Mouse (Mus musculus): ENCODE measurements around the gene Zfp568.
"Not testable (repeated sequence)": the region's sequence is repeated elsewhere in the genome, so short reads cannot be mapped to it uniquely, and the experiment has no call there.

Zfp568 gene

DNA sequence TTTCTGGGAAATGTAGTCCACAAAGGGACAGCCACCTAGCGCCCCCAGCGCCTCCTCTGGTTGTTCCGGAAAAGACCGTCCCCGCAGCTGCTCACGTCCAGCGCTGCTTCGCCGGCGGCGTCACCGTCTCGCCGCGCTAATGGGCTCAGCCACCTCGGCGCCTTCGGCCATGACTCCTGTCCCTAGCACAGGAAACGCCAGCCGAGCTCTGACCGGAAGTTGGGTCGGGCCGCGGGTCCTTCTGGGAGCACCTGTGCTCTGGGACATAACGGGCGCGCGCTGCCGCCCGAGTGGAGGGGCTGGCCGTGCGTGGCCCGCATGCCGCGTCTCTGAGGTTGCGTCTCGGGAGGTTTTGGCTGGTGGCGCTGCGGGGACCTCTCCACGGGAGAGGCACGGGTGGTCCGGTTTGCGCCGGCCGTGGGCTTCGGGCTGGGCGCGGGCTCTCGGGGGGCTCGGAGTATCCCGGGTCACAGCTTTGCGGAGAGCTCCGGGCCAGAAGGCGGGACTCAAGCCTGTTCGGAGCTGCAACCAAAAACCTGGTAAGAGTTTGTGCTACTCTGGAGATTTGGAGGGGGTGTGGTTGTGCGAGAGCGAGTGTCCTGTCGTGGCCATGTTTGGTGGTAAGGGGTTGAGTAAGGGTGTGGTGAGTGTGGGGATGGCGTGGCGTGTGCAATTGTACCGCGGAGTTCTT, at the start of gene Zfp568:
TSS of gene Zfp568 (plus strand) at position 266 of the 691 bp plus-strand sequence.
- DNase-seq (ENCODE audit: extremely low read depth, insufficient read length, low spot score), result peak; percentile 98

DNA sequence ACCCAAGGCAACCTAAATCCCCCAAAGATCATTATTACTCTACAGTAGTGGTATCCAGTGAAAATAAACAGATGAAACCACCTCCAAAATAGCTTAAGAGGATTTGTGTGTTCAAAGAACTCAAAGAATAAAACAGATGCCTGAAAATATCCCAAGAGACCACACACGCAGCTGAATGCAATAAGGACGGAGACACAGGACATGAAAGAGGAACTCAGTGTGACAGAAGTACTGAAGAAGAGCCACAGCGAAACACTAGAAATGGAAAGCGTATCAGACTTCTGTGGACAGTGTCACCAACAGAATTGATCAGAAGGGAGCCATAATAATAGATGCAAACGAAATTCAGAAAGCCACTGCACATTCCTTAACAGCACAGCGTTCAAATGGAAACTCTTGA, 44.9 kb upstream of the Zfp568 start:
- no peak for DNase-seq (ENCODE audit: extremely low read depth, insufficient read length, low spot score)

DNA sequence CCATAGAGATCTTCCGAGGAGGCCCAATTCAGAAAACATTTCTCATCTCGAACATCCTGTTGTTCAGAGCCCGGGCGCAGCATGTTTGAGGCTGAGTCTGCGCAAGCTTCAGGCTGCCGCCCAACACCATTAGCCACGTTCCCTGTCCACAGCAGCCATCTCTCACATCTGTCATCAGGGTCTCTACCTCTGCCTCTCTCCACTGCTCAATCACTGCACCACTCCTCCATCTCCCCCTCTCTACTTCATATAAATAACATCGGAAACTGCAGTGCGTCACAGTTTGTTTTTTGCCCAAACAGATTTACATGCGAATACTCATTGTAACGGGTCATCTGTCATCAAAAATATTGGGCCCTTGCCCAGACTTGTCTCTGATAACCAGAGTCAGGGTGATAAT, 42.7 kb upstream of the Zfp568 start:
- DNase-seq (ENCODE audit: extremely low read depth, insufficient read length, low spot score), result no peak

- DNase-seq (ENCODE audit: extremely low read depth, insufficient read length, low spot score), result no peak
These were observed 41.0 kb upstream of the Zfp568 start for GRCm38 (mm10) chr7:29942740-29943139.

DNA sequence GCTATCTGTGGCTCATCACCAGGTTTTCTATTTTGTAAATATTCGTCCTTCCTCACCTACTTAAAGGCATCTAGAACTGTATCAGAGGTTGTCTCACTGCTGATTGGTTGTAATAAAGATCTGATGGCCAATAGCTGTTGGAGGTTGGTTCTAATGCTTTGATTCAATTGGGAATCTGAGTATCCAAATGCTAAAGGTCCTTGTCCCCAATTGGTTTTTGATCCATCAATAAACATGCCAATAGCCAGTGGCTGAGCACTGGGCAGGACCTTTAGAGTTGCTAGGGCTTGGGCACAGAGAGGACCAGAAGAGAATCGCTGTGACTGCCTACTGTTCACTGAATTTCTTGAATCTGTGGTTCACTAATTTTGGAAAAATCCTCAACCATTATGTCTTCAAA, 40.0 kb upstream of the Zfp568 start:
- DNase-seq (ENCODE audit: extremely low read depth, insufficient read length, low spot score), result no peak

GRCm38 (mm10) chr7:29944201-29944600, 39.6 kb upstream of the Zfp568 start:
- no peak for DNase-seq (ENCODE audit: extremely low read depth, insufficient read length, low spot score)

DNA sequence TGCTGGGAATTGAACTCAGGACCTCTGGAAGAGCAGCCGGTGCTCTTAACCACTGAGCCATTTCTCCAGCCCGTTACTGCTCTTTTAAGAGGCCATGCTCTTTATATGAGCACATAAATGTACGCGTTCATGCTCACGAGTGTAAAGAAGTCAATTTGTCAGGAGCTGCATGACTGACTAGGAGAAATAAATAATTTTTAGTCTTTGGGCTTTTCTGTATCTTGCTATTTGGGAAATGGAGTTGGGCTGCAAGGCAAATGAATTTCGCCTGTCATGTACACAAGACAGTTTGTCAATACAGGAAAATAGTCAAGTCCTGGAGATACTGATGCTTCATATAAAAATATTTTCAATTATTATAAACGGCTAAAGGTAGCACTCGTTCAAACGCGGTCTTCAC, 30.7 kb upstream of the Zfp568 start:
- no peak for DNase-seq (ENCODE audit: extremely low read depth, insufficient read length, low spot score)

GRCm38 (mm10) chr7:29953513-29954401, 30.0 kb upstream of the Zfp568 start, which contains the start of gene Zfp74:
Zfp74 (minus strand) TSS chr7:29954089.
- DNase-seq (ENCODE audit: extremely low read depth, insufficient read length, low spot score), result peak; percentile 87

DNA sequence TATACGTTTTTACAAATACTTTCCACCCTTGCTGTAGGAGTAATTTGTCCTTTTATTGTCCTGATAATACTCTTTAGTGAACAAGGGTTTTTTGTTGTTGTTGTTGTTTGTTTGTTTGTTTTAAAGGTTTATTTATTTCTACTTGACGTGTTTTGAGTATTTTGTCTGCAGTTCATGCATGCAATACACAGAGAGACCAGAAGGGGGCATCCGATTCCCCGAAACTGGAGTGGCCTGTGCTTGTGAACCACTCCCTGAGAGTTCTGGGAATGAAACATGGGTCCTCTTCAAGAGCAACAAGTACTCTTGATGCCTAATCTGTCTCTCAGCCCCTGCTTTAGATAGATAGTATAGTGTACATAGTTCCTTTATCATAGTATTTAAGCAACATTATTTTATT, 29.0 kb upstream of the Zfp568 start:
- DNase-seq (ENCODE audit: extremely low read depth, insufficient read length, low spot score), result peak; percentile 17

GRCm38 (mm10) chr7:29956257-29956656, 27.5 kb upstream of the Zfp568 start:
- DNase-seq (ENCODE audit: extremely low read depth, insufficient read length, low spot score), result no peak

GRCm38 (mm10) chr7:29958125-29958724, 25.5 kb upstream of the Zfp568 start:
- DNase-seq (ENCODE audit: extremely low read depth, insufficient read length, low spot score), result no peak

- DNase-seq (ENCODE audit: extremely low read depth, insufficient read length, low spot score), result no peak
These were observed 24.8 kb upstream of the Zfp568 start for GRCm38 (mm10) chr7:29959004-29959403.

DNA sequence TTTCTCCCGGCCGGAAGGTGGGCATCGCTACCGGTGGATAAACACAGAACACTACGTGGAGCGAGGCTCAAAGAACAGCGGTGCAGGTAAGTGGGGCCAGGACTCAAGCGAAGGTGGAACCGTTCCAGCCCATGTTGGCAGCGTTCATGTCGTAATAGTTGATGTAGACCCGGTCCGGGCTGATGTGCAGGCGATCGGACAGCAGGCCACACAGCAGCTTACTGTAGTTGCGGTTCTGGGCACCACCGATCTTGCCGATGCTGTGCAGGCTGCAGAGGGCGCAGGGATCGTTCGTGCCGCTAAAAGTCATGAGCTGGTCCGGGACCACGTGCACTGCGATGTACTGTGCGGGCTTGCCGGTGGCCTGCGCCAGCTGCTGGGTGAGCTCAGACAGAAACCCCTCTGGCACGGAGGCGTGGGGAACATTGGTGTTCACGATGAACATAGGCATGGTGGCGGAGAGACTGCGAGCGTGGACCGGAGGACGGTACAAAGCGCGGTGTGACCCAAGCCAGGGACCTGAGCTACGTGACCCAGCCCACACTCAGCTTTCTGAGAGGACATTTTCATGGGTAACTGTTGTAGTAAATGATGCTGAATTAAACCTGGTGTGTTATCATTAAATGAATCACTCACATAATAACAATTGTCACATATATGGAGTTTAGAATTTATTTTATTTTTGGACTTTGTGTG, 18.5 kb upstream of the Zfp568 start:
- DNase-seq (ENCODE audit: extremely low read depth, insufficient read length, low spot score), result not testable (repeated sequence)

DNA sequence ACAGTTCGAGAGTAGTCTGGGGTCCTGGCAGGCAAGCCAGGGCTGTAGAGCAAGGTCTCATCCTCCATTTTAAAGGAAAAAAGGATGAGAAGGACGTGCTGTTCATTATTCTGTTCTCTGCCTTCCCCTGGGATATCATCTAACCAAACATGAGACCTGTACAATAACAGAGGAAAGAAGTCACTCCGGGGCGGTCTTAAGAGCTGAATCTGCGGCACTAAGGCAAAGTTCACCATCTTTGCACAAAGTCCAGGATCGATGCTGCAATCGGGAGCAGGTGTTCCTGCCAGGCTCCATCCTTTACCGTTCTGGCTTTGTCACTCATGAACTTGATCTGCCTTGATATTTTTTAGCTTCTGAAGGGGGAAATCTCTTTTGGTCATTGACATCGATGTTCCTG, 13.1 kb upstream of the Zfp568 start:
- no peak for DNase-seq (ENCODE audit: extremely low read depth, insufficient read length, low spot score)

DNA sequence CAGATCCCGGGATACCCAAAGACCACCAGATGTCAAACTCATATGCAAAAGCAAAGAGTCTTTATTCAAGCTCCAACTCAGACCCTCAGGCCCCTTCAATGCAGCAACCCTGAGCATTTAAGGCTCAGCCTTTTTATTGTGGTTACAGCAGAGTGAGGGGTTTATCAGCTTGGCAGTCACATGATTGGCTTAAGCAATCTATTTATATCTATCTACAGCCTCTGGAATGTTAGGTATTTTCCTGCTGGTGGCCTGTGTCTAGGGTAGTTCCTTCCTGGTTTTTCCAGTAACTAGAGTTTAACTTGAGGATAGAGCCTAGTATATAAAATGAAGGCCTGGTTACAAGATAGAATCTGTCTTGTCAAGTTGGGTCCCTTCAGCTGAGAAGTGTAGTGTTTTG, 3.0 kb upstream of the Zfp568 start:
- DNase-seq (ENCODE audit: extremely low read depth, insufficient read length, low spot score), result no peak

- no peak for DNase-seq (ENCODE audit: extremely low read depth, insufficient read length, low spot score)
These were observed 2.3 kb upstream of the Zfp568 start for GRCm38 (mm10) chr7:29981455-29981854.

- DNase-seq (ENCODE audit: extremely low read depth, insufficient read length, low spot score), result no peak
These were observed 1.9 kb upstream of the Zfp568 start for GRCm38 (mm10) chr7:29981860-29982259.

DNA sequence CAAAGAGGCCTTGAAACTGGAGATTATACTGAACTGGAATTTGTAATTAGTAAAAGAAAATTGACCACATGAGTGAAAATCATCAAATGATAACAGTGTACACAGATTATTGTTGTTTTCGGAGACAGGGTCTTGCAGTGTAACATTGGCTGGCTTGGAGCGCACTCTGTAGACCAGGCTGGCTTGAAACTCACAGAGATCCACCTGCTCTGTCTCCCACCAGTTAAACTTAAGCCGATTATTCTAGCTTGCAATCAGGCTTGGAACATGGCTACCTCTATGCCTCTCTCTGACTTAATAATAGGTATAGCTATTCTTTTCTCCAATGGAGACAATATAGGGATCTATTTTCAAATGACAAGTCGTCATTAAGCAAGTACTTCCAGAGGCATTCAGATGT, 1.4 kb upstream of the Zfp568 start:
- DNase-seq (ENCODE audit: extremely low read depth, insufficient read length, low spot score), result no peak

DNA sequence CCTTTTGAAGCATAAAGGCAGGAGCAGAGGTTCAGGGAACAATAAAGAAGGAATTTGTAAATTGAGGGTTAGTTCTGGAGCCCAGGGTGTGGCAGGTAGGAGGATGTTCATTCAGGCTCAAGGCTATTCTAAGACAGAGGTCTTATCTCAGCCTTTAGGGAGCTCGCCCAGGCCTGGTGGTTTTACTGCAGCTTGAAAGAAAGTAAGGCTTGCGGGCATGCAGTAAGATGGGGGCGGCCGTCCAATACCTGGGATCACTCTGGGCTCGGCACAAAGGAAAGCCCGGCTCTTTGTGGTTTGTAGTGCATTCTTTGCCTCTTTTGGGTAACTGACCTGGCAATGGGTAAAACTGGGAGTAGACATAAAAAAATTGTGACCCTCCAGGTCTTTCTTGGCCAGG, 824 bp upstream of the Zfp568 start:
- DNase-seq (ENCODE audit: extremely low read depth, insufficient read length, low spot score), result peak; percentile 11

DNA sequence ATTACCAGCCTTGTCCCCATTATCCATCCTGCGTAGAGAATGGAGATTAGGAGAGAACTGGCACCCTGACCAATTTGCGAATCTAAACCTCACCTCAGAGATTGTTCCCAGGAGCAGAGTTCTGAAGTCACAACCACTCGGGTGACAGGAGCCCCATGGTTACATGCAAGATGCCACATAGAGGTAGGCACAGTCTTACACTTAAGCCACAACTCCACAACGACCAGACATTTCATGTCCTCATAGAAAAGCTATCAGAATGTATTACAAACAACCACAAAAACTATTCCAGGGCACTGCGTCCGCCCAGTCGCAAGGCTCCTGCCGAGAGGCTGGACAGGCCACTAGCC, 440 bp upstream of the Zfp568 start:
- no peak for DNase-seq (ENCODE audit: extremely low read depth, insufficient read length, low spot score)

DNA sequence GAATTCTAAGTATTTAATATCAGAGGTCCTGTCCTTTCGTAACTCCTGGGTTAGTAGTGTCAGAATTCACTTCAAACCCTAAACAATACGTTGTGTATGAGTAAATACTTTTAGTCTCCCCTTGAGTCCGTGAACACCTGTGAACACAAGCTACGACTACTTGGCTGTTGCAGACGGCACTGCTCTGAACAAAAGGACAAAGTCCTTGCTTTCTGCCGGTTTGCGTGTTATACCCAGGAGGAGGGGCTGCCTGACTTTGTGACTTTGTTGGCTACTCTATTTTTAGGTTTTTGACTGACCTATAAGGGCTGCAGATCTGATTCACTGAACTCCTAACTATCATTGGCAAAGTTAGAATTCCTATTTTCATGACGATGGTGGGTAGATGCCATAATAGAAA, 2.3 kb downstream of the Zfp568 start:
- no peak for DNase-seq (ENCODE audit: extremely low read depth, insufficient read length, low spot score)

Data from 3134 (cell line).